Mouse (Mus musculus) CH12.LX (cell line): Measurements from ENCODE around the gene Pcolce2.
A peak's percentile ranks its signal among the peaks of the same experiment; 100 is the strongest.

Source experiments
- CTCF ChIP-seq, 2 experiments: IDR thresholded peaks in 1 of 2; conservative IDR thresholded peaks in 1 of 2; 2 replicates each; pipeline ENCODE4 v1.5.1; 2011 to 2012; ENCODE audit warnings: low read depth in 2 of 2, low read length in 2 of 2, improper control_type of control experiment in 1 of 2, inconsistent platforms in 1 of 2, mild to moderate bottlenecking in 1 of 2, moderate library complexity in 1 of 2
- EP300 ChIP-seq: IDR thresholded peaks from 2 replicates; pipeline ENCODE4 v1.6.1; 2011; ENCODE audit warnings: low read length, improper control_type of control experiment
- GABPA ChIP-seq: IDR thresholded peaks from 2 replicates; pipeline ENCODE4 v1.6.1; 2012; ENCODE audit warnings: low read depth, low read length, improper control_type of control experiment, inconsistent platforms; ENCODE audit not compliant: insufficient replicate concordance
- MAZ ChIP-seq: IDR thresholded peaks from 2 replicates; pipeline ENCODE4 v1.6.1; 2012; ENCODE audit warnings: low read depth, mild to moderate bottlenecking, inconsistent platforms, low read length, improper control_type of control experiment, moderate library complexity
- NRF1 ChIP-seq: IDR thresholded peaks from 2 replicates; pipeline ENCODE4 v1.6.1; 2014; ENCODE audit warnings: low read depth, mild to moderate bottlenecking, inconsistent platforms, low read length, improper control_type of control experiment, moderate library complexity
- POLR2A ChIP-seq: IDR thresholded peaks from 2 replicates; pipeline ENCODE4 v1.6.1; 2011; ENCODE audit warnings: low read depth, mild to moderate bottlenecking, improper control_type of control experiment, low read length
- POLR2AphosphoS2 ChIP-seq: IDR thresholded peaks from 2 replicates; pipeline ENCODE4 v1.6.1; 2011; ENCODE audit warnings: low read depth, low read length, improper control_type of control experiment
- TBP ChIP-seq: conservative IDR thresholded peaks from 2 replicates; pipeline ENCODE4 v1.6.1; 2011; ENCODE audit warnings: low read depth, low read length, improper control_type of control experiment
- ZNF384 ChIP-seq: IDR thresholded peaks from 2 replicates; pipeline ENCODE4 v1.6.1; 2012; ENCODE audit warnings: low read depth, low read length, improper control_type of control experiment, inconsistent platforms

DNA sequence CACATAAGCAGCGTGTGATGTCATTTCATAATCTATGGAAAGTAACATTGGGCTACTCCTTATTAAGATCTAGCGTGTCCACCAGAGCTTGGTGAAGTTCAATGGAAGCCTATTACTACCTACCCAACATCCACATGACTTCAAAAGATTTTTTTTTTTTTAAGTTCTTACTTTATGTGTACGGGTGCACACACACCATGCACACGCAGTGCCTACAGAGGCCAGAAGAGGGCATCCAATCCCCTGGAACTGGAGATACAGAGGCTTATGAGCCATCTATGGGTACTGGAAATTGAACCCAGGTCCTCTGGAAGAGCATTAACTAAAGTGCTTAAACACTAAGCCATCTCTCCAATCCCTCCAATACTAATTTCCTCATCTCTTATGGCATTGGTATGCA lies 38.0 kb upstream of the Pcolce2 start:
- no peak for TF ChIP-seq MAZ
- 0 out of 2 replicates have a peak, but pooled peaks have one; percentile 9 for TF ChIP-seq ZNF384
- TF ChIP-seq CTCF (conservative IDR thresholded peaks at IDR 0.05 in 1 of 2, IDR thresholded peaks at IDR 0.05 in 1 of 2; ENCODE audit: low read depth in 2 of 2, low read length in 2 of 2): peak in 1 of 2 experiments; percentile 40; a peak in 2 of 4 replicates
- no peak for TF ChIP-seq POLR2A
- TF ChIP-seq NRF1: no peak
- TF ChIP-seq TBP: no peak
- TF ChIP-seq GABPA: no peak
- TF ChIP-seq EP300: no peak
- no peak for TF ChIP-seq POLR2AphosphoS2
